Mouse (Mus musculus): ENCODE results near the gene Dab2ip. TPM values are rescaled to one million over a fixed set of nuclear protein-coding genes. Genes with fewer than 3 reads are reported as not detected.

Dab2ip gene
- polyA plus RNA-seq, 1 experiment from 2014 or later, result 67.9 TPM

DNA sequence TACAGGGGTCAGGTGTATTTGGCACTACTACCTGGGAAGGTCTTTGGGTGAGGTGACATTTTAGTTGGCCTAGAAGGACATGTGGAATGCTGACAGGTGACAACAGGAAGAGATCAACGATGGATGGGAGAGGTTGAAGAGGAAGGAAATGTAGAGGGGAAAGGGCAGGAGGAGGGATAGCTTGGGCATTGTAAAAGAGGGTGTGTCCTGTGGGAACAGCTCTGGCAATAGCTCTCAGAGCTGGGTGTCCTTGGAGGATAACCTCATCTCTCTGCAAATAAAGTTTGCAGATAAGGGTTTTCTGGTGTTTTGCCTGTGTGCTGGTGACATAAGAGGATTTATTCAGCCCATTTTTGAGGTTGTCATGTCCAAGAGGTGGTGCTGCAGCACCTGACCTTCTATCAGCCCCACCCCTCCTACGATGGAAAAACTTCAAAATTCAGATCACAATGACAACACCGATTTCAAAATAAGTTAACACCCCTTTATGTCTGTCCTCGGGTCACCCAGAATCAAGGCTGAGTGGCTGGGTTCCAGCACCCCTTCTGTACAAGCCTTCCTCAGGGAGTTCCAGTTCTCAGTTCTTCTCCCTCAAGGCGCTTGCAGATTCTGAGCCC, 101.6 kb downstream of the Dab2ip start:
- no peak overlapping the region for H3K4me3 ChIP-seq (replicated peaks)
- WGBS, result 77% methylated on average over 5 of the region's 5 CpGs
- no peak overlapping the region for H3K4me2 ChIP-seq (replicated peaks)
- H3K9me3 ChIP-seq (replicated peaks), result no peaks in the 10 kb centered on the region
- H3K4me1 ChIP-seq, result peaks cover 75% of the 10 kb centered on the region
- no peaks in the 10 kb centered on the region for H3K36me3 ChIP-seq
- no peak overlapping the region for H3K27ac ChIP-seq (replicated peaks)
- H3K9ac ChIP-seq, result no peak overlapping the region
- H3K27me3 ChIP-seq, result no peaks in the 10 kb centered on the region
- no peak for ATAC-seq (ENCODE audit: insufficient number of reproducible peaks, low FRiP score, low TSS enrichment, low read depth)

DNA sequence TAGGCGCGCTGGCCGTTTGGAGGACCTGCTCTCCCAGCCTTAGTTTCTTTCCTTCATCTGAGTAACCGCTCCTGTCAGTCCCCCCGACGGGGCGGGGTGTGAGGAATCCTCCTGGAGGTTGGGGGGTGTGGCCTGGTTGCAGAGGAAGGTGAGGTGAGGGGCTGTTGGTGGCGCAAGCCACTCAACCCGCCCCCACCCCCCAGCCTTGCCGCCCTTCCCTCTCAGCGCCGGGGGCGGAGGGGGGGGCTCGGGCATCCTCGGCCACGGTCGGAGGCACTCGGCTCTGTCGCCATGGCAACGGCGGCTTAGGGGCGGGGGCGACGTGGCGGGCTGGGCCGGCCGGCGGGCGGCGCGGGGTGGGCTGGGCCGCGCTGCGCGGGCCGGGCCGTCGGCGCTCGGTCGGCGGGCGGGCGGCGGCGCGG, 102.9 kb downstream of the Dab2ip start:
- Histone ChIP-seq H3K9me3 (replicated peaks) (no peaks in the 10 kb centered on the region), H3K27me3 (no peaks in the 10 kb centered on the region), H3K4me3 (replicated peaks) (peak overlapping the region; percentile 75), H3K4me1 (peaks cover 69% of the 10 kb centered on the region), H3K9ac (peak overlapping the region; percentile 77; the same call in 1 of the 2 replicates), H3K4me2 (replicated peaks) (peak overlapping the region; percentile 84), H3K27ac (replicated peaks) (peak overlapping the region; percentile 12; the same call in 1 of the 2 replicates), H3K36me3 (no peaks in the 10 kb centered on the region)
- peak; percentile 82 for ATAC-seq (ENCODE audit: insufficient number of reproducible peaks, low FRiP score, low TSS enrichment, low read depth)
- under 1% methylated on average over 31 of the region's 47 CpGs for WGBS

DNA sequence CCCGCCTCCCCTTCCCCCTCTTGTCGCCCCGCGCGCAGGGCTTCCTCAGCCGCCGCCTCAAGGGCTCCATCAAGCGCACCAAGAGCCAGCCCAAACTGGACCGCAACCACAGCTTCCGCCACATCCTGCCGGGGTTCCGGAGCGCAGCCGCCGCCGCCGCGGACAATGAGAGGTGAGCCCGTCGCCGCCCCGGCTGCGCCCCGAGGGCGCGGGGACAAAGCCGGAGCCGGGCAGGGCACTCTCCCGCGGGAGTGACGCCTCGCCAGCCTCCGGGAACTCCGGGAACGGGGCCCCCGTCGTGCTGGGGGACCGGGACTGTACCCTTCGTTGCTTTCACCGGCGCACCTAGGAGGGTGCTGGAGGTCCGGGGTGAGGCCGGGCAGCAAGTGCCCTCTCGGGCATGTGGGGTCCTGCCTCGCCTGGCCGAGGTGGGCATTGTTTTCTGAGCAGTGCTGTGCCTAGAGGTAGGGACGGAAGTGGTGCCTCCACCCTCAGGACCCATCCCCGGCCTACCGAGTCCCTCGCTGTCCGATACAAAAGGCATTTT, 103.5 kb downstream of the Dab2ip start:
- H3K27ac ChIP-seq (replicated peaks), result peak overlapping the region; percentile 87
- peak; percentile 32 for ATAC-seq (ENCODE audit: insufficient number of reproducible peaks, low FRiP score, low TSS enrichment, low read depth)
- WGBS, result under 1% methylated on average over 49 of the region's 51 CpGs
- no peaks in the 10 kb centered on the region for H3K27me3 ChIP-seq
- peak overlapping the region; percentile 77 for H3K9ac ChIP-seq
- H3K9me3 ChIP-seq (replicated peaks), result no peaks in the 10 kb centered on the region
- no peaks in the 10 kb centered on the region for H3K36me3 ChIP-seq
- H3K4me3 ChIP-seq (replicated peaks), result peak overlapping the region; percentile 75
- H3K4me1 ChIP-seq, result peaks cover 69% of the 10 kb centered on the region
- peak overlapping the region; percentile 84 for H3K4me2 ChIP-seq (replicated peaks)

DNA sequence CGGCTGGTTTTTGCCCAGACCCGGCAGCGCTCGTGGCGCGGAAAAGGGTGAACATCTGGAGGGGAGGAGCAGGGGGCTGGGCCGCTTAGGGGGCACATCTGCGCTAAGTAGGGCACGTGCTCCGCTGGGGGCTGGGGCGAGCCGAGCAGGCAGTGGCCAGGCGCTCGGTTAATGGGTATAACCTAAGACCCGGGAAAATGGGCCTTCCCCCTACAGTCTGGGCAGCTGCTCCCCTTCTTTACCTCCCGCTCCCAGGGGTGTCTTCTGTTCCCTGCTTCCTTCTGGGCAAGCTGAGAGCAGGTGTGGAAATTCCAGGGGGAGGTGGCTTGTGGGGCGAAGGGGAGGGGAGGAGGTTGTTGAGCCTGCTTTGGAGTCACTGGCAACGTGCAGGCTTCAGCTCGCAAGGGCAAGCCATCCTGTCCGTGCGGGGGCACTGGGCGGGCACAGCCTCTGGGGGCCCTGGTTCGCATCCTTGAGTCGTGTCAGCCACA, 104.0 kb downstream of the Dab2ip start:
- no peaks in the 10 kb centered on the region for H3K36me3 ChIP-seq

DNA sequence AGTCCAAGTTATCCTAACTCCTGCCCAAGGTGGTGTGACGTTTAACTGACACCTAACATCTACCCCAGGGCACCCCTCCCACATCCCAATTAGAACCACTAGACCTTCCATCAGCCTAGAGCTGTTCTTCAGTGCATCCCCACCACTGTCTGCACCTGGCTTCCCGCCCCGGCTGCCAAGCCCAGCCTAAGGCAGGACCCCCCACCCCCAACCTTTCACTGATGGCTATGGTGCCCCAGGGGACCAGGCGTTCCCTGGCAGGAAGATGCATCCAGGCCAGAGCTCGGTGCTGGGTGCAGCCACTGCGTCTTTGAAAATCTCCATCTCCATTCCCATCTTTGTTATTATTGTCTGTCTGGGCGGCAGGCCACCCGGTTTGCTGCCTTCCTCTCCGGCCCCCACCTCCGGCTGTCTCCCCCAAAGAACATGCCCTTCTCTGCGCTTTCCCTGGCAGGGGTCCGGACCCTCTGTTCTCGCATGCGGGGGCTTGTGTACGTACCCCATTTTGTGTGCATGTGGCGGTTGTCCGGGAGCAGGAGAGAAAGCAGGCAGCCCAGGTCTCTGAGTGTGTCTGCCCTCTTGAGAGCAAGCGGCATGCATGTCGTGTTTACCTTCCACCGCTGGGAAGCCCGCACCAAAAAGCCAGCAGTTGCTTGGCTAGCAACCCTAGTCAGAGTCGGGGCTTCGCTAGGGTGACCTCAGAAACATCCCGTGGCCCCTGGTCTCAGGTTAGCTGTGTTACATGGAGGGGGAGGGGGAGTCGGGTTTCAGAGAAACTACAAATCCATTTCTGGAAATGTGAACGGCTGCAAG, 104.9 kb downstream of the Dab2ip start:
- H3K4me2 ChIP-seq (replicated peaks), result peak overlapping the region; percentile 84
- peak overlapping the region; percentile 75 for H3K4me3 ChIP-seq (replicated peaks)
- WGBS, result 9% methylated on average over 26 of the region's 26 CpGs
- H3K9ac ChIP-seq, result peak overlapping the region; percentile 24
- H3K4me1 ChIP-seq, result peaks cover 66% of the 10 kb centered on the region
- H3K9me3 ChIP-seq (replicated peaks), result no peaks in the 10 kb centered on the region
- H3K27ac ChIP-seq (replicated peaks), result peak overlapping the region; percentile 48
- no peaks in the 10 kb centered on the region for H3K36me3 ChIP-seq
- ATAC-seq (ENCODE audit: insufficient number of reproducible peaks, low FRiP score, low TSS enrichment, low read depth), result no peak
- no peaks in the 10 kb centered on the region for H3K27me3 ChIP-seq

More for the DNA sequence above, 104.0 kb downstream of the Dab2ip start:
- peak overlapping the region; percentile 75 for H3K4me3 ChIP-seq (replicated peaks)
- ATAC-seq (ENCODE audit: insufficient number of reproducible peaks, low FRiP score, low TSS enrichment, low read depth), result peak; percentile 45; the same call in 1 of the 2 replicates
- H3K27me3 ChIP-seq, result no peaks in the 10 kb centered on the region
- no peaks in the 10 kb centered on the region for H3K9me3 ChIP-seq (replicated peaks)
- 2% methylated on average over 24 of the region's 24 CpGs for WGBS
- peaks cover 69% of the 10 kb centered on the region for H3K4me1 ChIP-seq
- peak overlapping the region; percentile 77 for H3K9ac ChIP-seq
- H3K4me2 ChIP-seq (replicated peaks), result peak overlapping the region; percentile 84
- peak overlapping the region; percentile 87 for H3K27ac ChIP-seq (replicated peaks)

DNA sequence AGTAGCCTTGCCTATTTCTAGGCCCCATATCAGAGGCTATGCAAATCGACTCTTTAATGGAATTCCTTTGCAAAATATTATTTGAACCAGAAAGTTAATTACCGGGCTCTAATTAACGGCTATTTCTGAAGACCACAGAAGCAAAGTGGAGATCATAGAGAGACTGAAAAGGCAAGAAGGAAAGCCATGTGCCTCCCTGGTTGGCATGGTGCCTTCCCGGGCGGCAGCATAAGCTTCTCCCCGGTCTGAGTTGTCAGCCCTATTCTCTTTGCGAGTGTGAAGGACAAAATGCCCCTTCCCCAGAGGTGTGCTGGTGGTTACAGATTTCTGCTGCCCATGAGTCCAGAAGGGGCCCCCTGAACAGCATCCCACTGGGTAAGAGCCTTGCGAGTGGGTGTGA, 109.7 kb downstream of the Dab2ip start:
- ATAC-seq (ENCODE audit: insufficient number of reproducible peaks, low FRiP score, low TSS enrichment, low read depth), result no peak
- H3K27ac ChIP-seq (replicated peaks), result no peak overlapping the region
- 73% methylated on average over 8 of the region's 8 CpGs for WGBS

DNA sequence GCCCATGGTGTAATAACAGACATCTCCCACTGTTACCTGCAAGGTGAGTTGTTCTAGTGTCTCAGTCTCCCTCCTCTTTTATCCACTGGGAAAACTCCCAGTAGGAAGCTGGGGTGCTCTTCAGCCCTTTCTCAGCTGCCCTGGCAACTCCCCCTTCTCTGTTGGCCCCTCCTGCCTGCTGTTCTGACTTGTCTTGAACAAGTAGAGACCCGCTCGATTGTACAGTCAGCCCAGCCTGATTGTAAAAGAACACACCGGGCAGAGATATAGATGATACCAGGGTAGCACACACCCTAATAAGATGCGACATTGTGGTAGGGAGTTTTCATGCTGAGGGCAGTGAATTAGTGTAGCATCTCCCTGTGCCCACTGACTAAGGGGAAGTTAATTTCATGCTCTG, 111.2 kb downstream of the Dab2ip start:
- 32% methylated on average over 4 of the region's 4 CpGs for WGBS
- peaks cover 89% of the 10 kb centered on the region for H3K4me1 ChIP-seq
- H3K36me3 ChIP-seq, result no peaks in the 10 kb centered on the region
- peak; percentile 27; the same call in 1 of the 2 replicates for ATAC-seq (ENCODE audit: insufficient number of reproducible peaks, low FRiP score, low TSS enrichment, low read depth)
- no peak overlapping the region for H3K4me2 ChIP-seq (replicated peaks)
- H3K27me3 ChIP-seq, result no peaks in the 10 kb centered on the region
- no peak overlapping the region for H3K4me3 ChIP-seq (replicated peaks)
- H3K27ac ChIP-seq (replicated peaks), result peak overlapping the region; percentile 84; the same call in 1 of the 2 replicates
- no peak overlapping the region for H3K9ac ChIP-seq
- no peaks in the 10 kb centered on the region for H3K9me3 ChIP-seq (replicated peaks)

More for the DNA sequence above, 109.7 kb downstream of the Dab2ip start:
- Histone ChIP-seq H3K36me3 (no peaks in the 10 kb centered on the region), H3K9ac (no peak overlapping the region), H3K4me3 (replicated peaks) (no peak overlapping the region), H3K27me3 (no peaks in the 10 kb centered on the region), H3K4me2 (replicated peaks) (no peak overlapping the region), H3K4me1 (peaks cover 89% of the 10 kb centered on the region), H3K9me3 (replicated peaks) (no peaks in the 10 kb centered on the region)

DNA sequence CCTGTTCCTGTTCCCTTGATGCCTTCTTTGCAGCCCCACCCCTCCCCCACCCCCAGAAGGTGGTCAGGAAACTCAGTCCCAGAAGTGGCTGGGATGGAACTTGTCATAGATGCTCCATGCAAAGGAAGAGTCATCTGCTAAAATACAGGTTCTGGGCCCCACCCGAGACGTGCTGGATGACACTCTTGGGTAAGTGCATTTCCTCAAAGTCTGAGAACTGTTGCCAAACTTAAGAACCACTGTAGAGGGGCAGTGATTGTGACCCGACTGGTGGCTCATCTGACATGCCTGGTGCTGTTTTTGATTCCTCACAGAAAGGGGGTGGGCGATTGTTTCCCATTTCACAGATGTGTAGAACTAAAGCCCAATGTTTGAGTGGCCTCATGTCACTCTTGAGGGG, 111.7 kb downstream of the Dab2ip start:
- H3K27ac ChIP-seq (replicated peaks), result peak overlapping the region; percentile 84; the same call in 1 of the 2 replicates
- no peaks in the 10 kb centered on the region for H3K36me3 ChIP-seq
- no peak for ATAC-seq (ENCODE audit: insufficient number of reproducible peaks, low FRiP score, low TSS enrichment, low read depth)
- no peaks in the 10 kb centered on the region for H3K9me3 ChIP-seq (replicated peaks)
- no peaks in the 10 kb centered on the region for H3K27me3 ChIP-seq
- no peak overlapping the region for H3K9ac ChIP-seq
- WGBS, result 46% methylated on average over 4 of the region's 4 CpGs
- no peak overlapping the region for H3K4me2 ChIP-seq (replicated peaks)
- peaks cover 89% of the 10 kb centered on the region for H3K4me1 ChIP-seq
- no peak overlapping the region for H3K4me3 ChIP-seq (replicated peaks)

DNA sequence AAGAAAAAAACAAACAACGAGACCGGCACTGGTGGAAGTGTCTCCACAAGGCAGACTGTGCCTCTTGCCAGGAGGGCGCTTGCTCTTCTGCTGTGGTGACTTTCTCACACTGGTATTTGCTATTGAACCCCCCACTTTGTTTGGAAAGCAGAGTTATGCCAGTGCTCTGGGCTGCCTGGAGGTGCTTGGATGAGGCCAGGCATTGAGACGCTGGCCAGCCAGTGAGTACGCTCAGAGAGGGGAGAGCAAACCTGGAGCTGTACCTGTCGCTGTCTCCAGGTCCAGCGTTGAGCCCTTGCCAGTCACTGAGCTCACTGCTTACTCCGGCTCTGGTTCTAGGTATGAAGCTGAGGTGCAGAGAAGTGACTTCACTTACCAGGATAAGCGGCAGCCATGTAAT, 112.2 kb downstream of the Dab2ip start:
- H3K4me1 ChIP-seq, result peaks cover 89% of the 10 kb centered on the region
- H3K27ac ChIP-seq (replicated peaks), result peak overlapping the region; percentile 84
- 67% methylated on average over 9 of the region's 9 CpGs for WGBS
- no peak overlapping the region for H3K9ac ChIP-seq
- H3K9me3 ChIP-seq (replicated peaks), result no peaks in the 10 kb centered on the region
- no peaks in the 10 kb centered on the region for H3K27me3 ChIP-seq
- ATAC-seq (ENCODE audit: insufficient number of reproducible peaks, low FRiP score, low TSS enrichment, low read depth), result 0 out of 2 replicates have a peak, but pooled peaks have one; percentile 8
- H3K36me3 ChIP-seq, result no peaks in the 10 kb centered on the region
- H3K4me3 ChIP-seq (replicated peaks), result no peak overlapping the region
- H3K4me2 ChIP-seq (replicated peaks), result no peak overlapping the region

DNA sequence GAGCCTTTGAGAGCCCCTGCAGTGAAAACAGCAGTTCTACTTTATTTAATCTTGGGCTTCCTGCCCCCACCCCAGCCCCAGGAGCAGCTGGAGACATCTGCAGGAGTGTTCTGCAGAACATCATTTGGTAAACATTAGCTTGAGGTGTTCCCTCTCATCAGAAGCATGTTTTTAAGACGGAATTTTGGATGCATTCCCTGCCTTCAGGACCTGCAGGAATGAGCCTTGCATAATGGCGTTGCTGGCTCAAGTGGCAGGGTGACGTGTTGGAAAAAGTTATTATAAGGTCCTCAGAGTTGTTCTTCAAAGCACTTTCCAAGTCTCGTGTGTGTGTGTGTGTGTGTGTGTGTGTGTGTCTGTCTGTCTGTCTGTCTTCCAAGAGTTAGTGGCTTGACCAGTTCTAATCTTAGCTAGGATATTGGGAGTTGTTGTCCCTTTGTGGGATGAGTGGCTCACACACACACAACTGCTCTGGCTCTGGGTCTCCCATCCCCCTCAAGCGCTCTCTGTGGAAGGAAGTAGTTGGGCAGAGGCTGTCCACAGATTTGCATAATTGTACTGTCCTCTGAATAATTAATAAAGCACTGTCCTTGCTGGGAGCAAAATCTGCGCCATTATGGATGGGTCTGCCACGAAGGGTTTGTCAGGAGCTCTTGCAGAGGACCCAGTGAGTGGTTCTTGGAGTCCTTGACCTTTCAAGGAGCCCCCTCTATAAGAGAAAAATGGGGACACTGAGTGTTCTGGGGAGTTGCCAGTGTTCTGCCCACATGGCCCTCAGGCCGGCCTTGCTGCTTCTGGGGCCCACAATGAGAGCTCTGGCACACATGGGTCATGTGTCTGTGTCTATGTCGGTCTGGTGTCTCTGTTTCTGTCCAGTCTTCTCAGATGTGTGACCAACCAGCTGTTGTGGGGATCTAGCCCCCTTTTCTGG, 114.2 kb downstream of the Dab2ip start:
- peak; percentile 13; the same call in 1 of the 2 replicates for ATAC-seq (ENCODE audit: insufficient number of reproducible peaks, low FRiP score, low TSS enrichment, low read depth)
- peak overlapping the region; percentile 84 for H3K27ac ChIP-seq (replicated peaks)
- WGBS, result 51% methylated on average over 9 of the region's 9 CpGs

More for the DNA sequence above, 114.2 kb downstream of the Dab2ip start:
- no peak overlapping the region for H3K4me3 ChIP-seq (replicated peaks)
- H3K9me3 ChIP-seq (replicated peaks), result no peaks in the 10 kb centered on the region
- H3K9ac ChIP-seq, result no peak overlapping the region
- no peaks in the 10 kb centered on the region for H3K27me3 ChIP-seq
- H3K4me1 ChIP-seq, result peaks cover 99% of the 10 kb centered on the region
- no peak overlapping the region for H3K4me2 ChIP-seq (replicated peaks)
- H3K36me3 ChIP-seq, result no peaks in the 10 kb centered on the region

Data from embryonic facial prominence, embryonic 15.5 days (tissue).